Mouse (Mus musculus): Measurements from ENCODE around the gene Gm5134.

- TF ChIP-seq EP300 (IDR thresholded peaks at IDR 0.05; ENCODE audit: low read length) (no peak), HCFC1 (IDR thresholded peaks at IDR 0.05; ENCODE audit: low read depth, low read length) (no peak), CTCF (conservative IDR thresholded peaks at IDR 0.05 in 1 of 2, IDR thresholded peaks at IDR 0.05 in 1 of 2; ENCODE audit: low read depth in 2 of 2, low read length in 2 of 2) (no peak), CHD1 (IDR thresholded peaks at IDR 0.05; ENCODE audit: low read depth, low read length) (no peak), MXI1 (IDR thresholded peaks at IDR 0.05; ENCODE audit: low read depth, low read length) (no peak), NRF1 (IDR thresholded peaks at IDR 0.05; ENCODE audit: low read depth, low read length) (no peak)
Observed at GRCm38 (mm10) chr10:76025470-76026190, 71.3 kb downstream of the Gm5134 start.

Data from CH12.LX (cell line).